Mouse (Mus musculus): ENCODE results near the gene Mtnr1b. TPM values are rescaled to one million over a fixed set of nuclear protein-coding genes. Genes with fewer than 3 reads are reported as not detected.

Gene Mtnr1b
- polyA plus RNA-seq, 1 experiment from 2014 or later: not detected

DNA sequence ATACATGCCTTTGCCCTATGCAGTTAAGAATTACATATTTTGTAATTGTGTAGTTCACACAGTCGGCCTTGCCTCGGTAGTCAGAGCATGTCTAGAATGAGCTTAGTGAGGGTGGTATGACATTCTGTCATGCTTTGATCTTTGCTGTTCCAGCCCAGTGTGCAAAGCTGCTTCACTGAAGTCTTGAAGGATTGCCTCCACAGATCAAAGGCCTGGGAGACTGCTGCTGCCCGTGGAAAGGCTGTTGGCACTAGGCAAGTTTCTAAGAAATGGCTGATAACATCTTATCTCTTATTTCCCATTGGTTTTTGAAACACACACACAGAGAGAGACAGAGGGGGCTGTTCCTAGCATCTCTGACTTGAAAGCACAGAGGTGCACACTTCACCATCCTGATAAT is 88.2 kb downstream of the Mtnr1b start:
- WGBS: 54% methylated on average over 3 of the region's 3 CpGs
- Histone ChIP-seq H3K9ac (replicated peaks; ENCODE audit: low read depth, low read length) (no peak overlapping the region), H3K36me3 (ENCODE audit: control insufficient read depth, insufficient read depth, low read length) (no peaks in the 10 kb centered on the region), H3K4me1 (ENCODE audit: control insufficient read depth, insufficient read depth, low read length) (no peaks in the 10 kb centered on the region), H3K27ac (ENCODE audit: low read length) (no peak overlapping the region), H3K4me2 (replicated peaks; ENCODE audit: low read depth, low read length) (no peak overlapping the region), H3K27me3 (ENCODE audit: control insufficient read depth, insufficient read depth, low read length) (no peaks in the 10 kb centered on the region), H3K4me3 (ENCODE audit: low read depth, low read length) (no peak overlapping the region), H3K9me3 (ENCODE audit: control insufficient read depth, low read depth, low read length) (no peaks in the 10 kb centered on the region)
- ATAC-seq (ENCODE audit: insufficient number of reproducible peaks, insufficient read depth, low FRiP score, low read depth): no peak

DNA sequence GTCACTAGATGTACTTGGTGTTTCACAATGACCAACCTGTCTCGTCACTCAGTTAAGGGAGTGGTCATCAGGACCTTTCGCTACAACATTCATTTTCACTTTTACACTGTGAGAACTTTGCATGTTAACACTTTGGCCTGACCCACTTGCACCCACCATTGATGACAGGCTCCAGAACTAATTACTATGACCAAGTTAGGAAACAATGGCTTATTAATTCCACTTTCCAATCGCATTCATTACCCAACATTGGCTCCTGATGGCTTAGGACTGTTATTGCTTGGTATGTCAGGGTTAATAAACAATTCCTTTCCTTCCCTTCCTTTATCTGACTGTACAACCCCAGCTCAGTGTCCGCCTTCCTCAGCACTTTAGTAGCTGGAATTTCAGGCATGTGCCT is 92.4 kb downstream of the Mtnr1b start:
- no peak for ATAC-seq (ENCODE audit: insufficient number of reproducible peaks, insufficient read depth, low FRiP score, low read depth)
- Histone ChIP-seq H3K27ac (ENCODE audit: low read length) (no peak overlapping the region), H3K4me2 (replicated peaks; ENCODE audit: low read depth, low read length) (no peak overlapping the region), H3K4me3 (ENCODE audit: low read depth, low read length) (no peak overlapping the region), H3K9ac (replicated peaks; ENCODE audit: low read depth, low read length) (no peak overlapping the region), H3K4me1 (ENCODE audit: control insufficient read depth, insufficient read depth, low read length) (no peaks in the 10 kb centered on the region), H3K27me3 (ENCODE audit: control insufficient read depth, insufficient read depth, low read length) (no peaks in the 10 kb centered on the region), H3K9me3 (ENCODE audit: control insufficient read depth, low read depth, low read length) (no peaks in the 10 kb centered on the region), H3K36me3 (ENCODE audit: control insufficient read depth, insufficient read depth, low read length) (no peaks in the 10 kb centered on the region)
- WGBS: 61% methylated on average over 4 of the region's 4 CpGs

DNA sequence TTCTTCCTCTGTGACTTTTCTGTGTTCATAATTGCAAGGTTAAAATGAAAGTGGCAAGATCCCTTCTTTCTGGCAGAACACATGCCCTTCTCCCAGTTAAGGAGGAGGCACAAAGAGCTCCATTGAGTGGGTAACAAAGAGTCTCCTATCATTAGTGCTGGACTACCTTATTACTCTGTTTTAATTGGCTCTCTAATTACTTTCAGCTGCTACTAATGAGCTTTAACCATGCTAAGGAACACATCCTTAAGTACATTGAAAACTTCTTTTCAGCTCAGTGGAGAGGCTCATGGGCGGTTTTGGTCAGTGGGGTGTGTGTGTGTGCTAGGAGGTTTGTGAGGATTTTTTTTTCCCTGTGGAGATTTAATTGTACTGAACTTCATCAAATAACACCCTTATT is 99.4 kb downstream of the Mtnr1b start:
- WGBS: 85% methylated on average over 1 of the region's 1 CpGs
- no peaks in the 10 kb centered on the region for H3K36me3 ChIP-seq (ENCODE audit: control insufficient read depth, insufficient read depth, low read length)
- no peak overlapping the region for H3K4me3 ChIP-seq (ENCODE audit: low read depth, low read length)
- no peaks in the 10 kb centered on the region for H3K27me3 ChIP-seq (ENCODE audit: control insufficient read depth, insufficient read depth, low read length)
- H3K9me3 ChIP-seq (ENCODE audit: control insufficient read depth, low read depth, low read length): no peaks in the 10 kb centered on the region
- no peak overlapping the region for H3K4me2 ChIP-seq (replicated peaks; ENCODE audit: low read depth, low read length)
- H3K4me1 ChIP-seq (ENCODE audit: control insufficient read depth, insufficient read depth, low read length): no peaks in the 10 kb centered on the region
- H3K27ac ChIP-seq (ENCODE audit: low read length): no peak overlapping the region
- no peak for ATAC-seq (ENCODE audit: insufficient number of reproducible peaks, insufficient read depth, low FRiP score, low read depth)
- no peak overlapping the region for H3K9ac ChIP-seq (replicated peaks; ENCODE audit: low read depth, low read length)

Other genes with a start within 250 kb of the Mtnr1b start
- gene Deup1, start 246.6 kb downstream of the Mtnr1b start, polyA plus RNA-seq (2014; fragmentation: Nextera tagmentation; extraction: Ambion mirVana): 0.22 and 0.55 TPM in 2 replicates
- gene Slc36a4, start 164.8 kb downstream of the Mtnr1b start, polyA plus RNA-seq (2014; fragmentation: Nextera tagmentation; extraction: Ambion mirVana): 24.3 and 28.7 TPM in 2 replicates

Measured in stomach, embryonic 14.5 days (tissue).